Mouse (Mus musculus) liver, embryonic 14.5 days (tissue): ENCODE data around the gene Tmub2. TPM values are rescaled to one million over a fixed set of nuclear protein-coding genes. Genes with fewer than 3 reads are reported as not detected.

Experiments used
- ATAC-seq: fragments of 200-750 bp; cut with Nextera tagmentation; 2 replicates; pipeline ENCODE4 v1.8.0; 2017; ENCODE audit warnings: moderate number of reproducible peaks, mild to moderate bottlenecking, moderate library complexity; ENCODE audit not compliant: insufficient read depth
- DNase-seq, 3 experiments: peaks; one replicate each; pipeline ENCODE4 v3.0.0-alpha.2; 2012 to 2013; ENCODE audit warnings: low read depth in 3 of 3, low spot score in 3 of 3
- H3K27ac ChIP-seq: fragments of 300-500 bp; sonication (generic); 2 replicates; pipeline ENCODE4 v1.5.1; 2014; ENCODE audit warnings: moderate library complexity, mild to moderate bottlenecking, control low read depth, inconsistent platforms
- H3K27me3 ChIP-seq: fragments of 300-500 bp; sonication (generic); 2 replicates; pipeline ENCODE4 v1.6.1; 2014; ENCODE audit warnings: mild to moderate bottlenecking, low read length, moderate library complexity; ENCODE audit not compliant: control insufficient read depth, insufficient read depth
- H3K36me3 ChIP-seq: fragments of 300-500 bp; sonication (generic); replicated peaks from 2 replicates; pipeline ENCODE4 v1.6.1; 2014; ENCODE audit warnings: low read depth; ENCODE audit not compliant: control insufficient read depth, insufficient read depth
- H3K4me1 ChIP-seq, 2 experiments: fragments of 200-500 bp in 1 of 2; fragments of 300-500 bp in 1 of 2; sonication (generic) in 1 of 2; replicated peaks; 2 replicates each; pipeline ENCODE4 v1.6.1; 2012 to 2014; ENCODE audit warnings: antibody characterized with exemption in 1 of 2, inconsistent platforms in 1 of 2, low read length in 1 of 2; ENCODE audit not compliant: control insufficient read depth in 2 of 2, insufficient read depth in 2 of 2
- H3K4me2 ChIP-seq: fragments of 300-500 bp; sonication (generic); 2 replicates; pipeline ENCODE4 v1.6.1; 2014; ENCODE audit warnings: low read depth, mild to moderate bottlenecking, control low read depth, moderate library complexity
- H3K4me3 ChIP-seq, 2 experiments: fragments of 200-500 bp in 1 of 2; fragments of 300-500 bp in 1 of 2; sonication (generic) in 1 of 2; 2 replicates each; pipeline ENCODE4 v1.5.1; 2012 to 2014; ENCODE audit warnings: low read depth in 2 of 2, low read length in 2 of 2, mild to moderate bottlenecking in 2 of 2, control low read depth in 1 of 2, inconsistent platforms in 1 of 2, moderate library complexity in 1 of 2; ENCODE audit not compliant: insufficient read depth in 1 of 2
- H3K9ac ChIP-seq: fragments of 300-500 bp; sonication (generic); replicated peaks from 2 replicates; pipeline ENCODE4 v1.6.1; 2014; ENCODE audit warnings: mild to moderate bottlenecking, control low read depth, moderate library complexity
- H3K9me3 ChIP-seq: fragments of 300-500 bp; sonication (generic); 2 replicates; pipeline ENCODE4 v1.6.1; 2016; ENCODE audit warnings: low read length, mixed read lengths; ENCODE audit not compliant: control insufficient read depth
- CTCF ChIP-seq: IDR thresholded peaks from 2 replicates; pipeline ENCODE4 v1.5.1; 2016; ENCODE audit warnings: antibody characterized with exemption, low read depth, control low read depth
- EP300 ChIP-seq: IDR thresholded peaks from 2 replicates; pipeline ENCODE4 v1.6.1; 2016; ENCODE audit warnings: antibody characterized with exemption, low read depth
- WGBS: fragments of 180-500 bp; shearing (Covaris S2); extraction: QIAGEN DNeasy Blood & Tissue Kit; methylation state at CpG from one replicate; pipeline ENCODE4 v1.1.7; 2014; ENCODE audit not compliant: insufficient replicate concordance; 5-methylcytosine and 5-hydroxymethylcytosine counted together
- polyA plus RNA-seq, 2 experiments: library from polyadenylated mRNA; depleted of rRNA in 1 of 2; stranded (reverse) in 1 of 2; unstranded in 1 of 2; fragments of >200 nt; fragmentation: Nextera tagmentation in 1 of 2; extraction: Ambion mirVana in 1 of 2; gene quantifications; 2 replicates each; pipeline versions ENCODE4 v1.2.1 to v1.2.3; 2012 to 2014

Gene Tmub2
- polyA plus RNA-seq, 2 experiments, result 19.1 to 19.3 TPM

GRCm38 (mm10) chr11:102321931-102322330, 37.2 kb downstream of the Tmub2 start:
- H3K4me3 ChIP-seq, result no peak overlapping the region
- no peak overlapping the region for H3K27ac ChIP-seq
- no peaks in the 10 kb centered on the region; the same call in 1 of the 2 replicates for H3K27me3 ChIP-seq
- no peak for TF ChIP-seq CTCF
- no peak for TF ChIP-seq EP300
- no peak overlapping the region for H3K9ac ChIP-seq
- peaks cover 0 to 8% of the 10 kb centered on the region in 2 experiments; a peak in 2 of 4 replicates for H3K4me1 ChIP-seq
- 73% methylated on average over 6 of the region's 6 CpGs for WGBS
- H3K4me2 ChIP-seq, result no peak overlapping the region
- H3K9me3 ChIP-seq, result no peaks in the 10 kb centered on the region
- DNase-seq (no peak), ATAC-seq (no peak)
- H3K36me3 ChIP-seq, result no peaks in the 10 kb centered on the region

DNA sequence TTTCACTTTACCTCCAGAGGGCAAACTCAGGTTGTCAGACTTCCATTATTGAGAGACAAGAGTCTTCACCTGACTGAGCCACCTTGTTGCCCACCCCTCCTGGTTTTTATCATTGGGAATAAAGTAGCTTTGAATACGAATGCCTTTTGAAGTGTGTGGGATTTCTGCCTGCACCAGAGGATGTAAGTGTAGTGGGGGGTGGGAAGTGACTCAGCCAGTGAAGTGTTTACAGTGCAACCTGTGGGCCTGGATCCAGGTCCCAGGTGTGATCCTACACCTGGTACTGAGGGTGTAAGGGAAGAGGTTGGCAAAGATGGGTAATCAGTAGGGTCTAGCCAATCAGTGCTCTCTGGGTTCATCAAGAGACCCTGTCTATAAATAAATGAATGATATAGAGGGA, 38.8 kb downstream of the Tmub2 start:
- H3K9ac ChIP-seq, result no peak overlapping the region
- H3K36me3 ChIP-seq, result no peaks in the 10 kb centered on the region
- no peak for DNase-seq
- WGBS, result 67% methylated on average over 1 of the region's 1 CpGs
- no peak overlapping the region for H3K4me2 ChIP-seq
- H3K4me1 ChIP-seq, result peaks cover 0 to 8% of the 10 kb centered on the region in 2 experiments; a peak in 2 of 4 replicates
- H3K9me3 ChIP-seq, result no peaks in the 10 kb centered on the region
- TF ChIP-seq EP300, result no peak
- TF ChIP-seq CTCF, result no peak
- H3K4me3 ChIP-seq, result no peak overlapping the region
- H3K27me3 ChIP-seq, result no peaks in the 10 kb centered on the region; the same call in none of the 2 replicates
- ATAC-seq, result no peak
- no peak overlapping the region for H3K27ac ChIP-seq

GRCm38 (mm10) chr11:102327250-102327649, 42.5 kb downstream of the Tmub2 start:
- Histone ChIP-seq H3K4me1 (no peaks in the 10 kb centered on the region), H3K27ac (no peak overlapping the region), H3K9ac (no peak overlapping the region), H3K4me3 (no peak overlapping the region), H3K36me3 (no peaks in the 10 kb centered on the region), H3K27me3 (peaks cover 3% of the 10 kb centered on the region; the same call in 1 of the 2 replicates), H3K4me2 (no peak overlapping the region), H3K9me3 (no peaks in the 10 kb centered on the region)
- 39% methylated on average over 5 of the region's 5 CpGs for WGBS
- no peak for TF ChIP-seq EP300
- no peak for TF ChIP-seq CTCF
- DNase-seq (no peak), ATAC-seq (no peak)

- no peak for ATAC-seq
- Histone ChIP-seq H3K36me3 (no peaks in the 10 kb centered on the region), H3K4me1 (no peaks in the 10 kb centered on the region), H3K27ac (no peak overlapping the region), H3K9ac (no peak overlapping the region), H3K27me3 (peaks cover 3% of the 10 kb centered on the region; the same call in 1 of the 2 replicates), H3K4me3 (no peak overlapping the region), H3K4me2 (no peak overlapping the region), H3K9me3 (no peaks in the 10 kb centered on the region)
- DNase-seq, result no peak
- 60% methylated on average over 7 of the region's 7 CpGs for WGBS
- TF ChIP-seq EP300 (no peak), CTCF (no peak)
Measured at GRCm38 (mm10) chr11:102327839-102328238, 43.1 kb downstream of the Tmub2 start.

DNA sequence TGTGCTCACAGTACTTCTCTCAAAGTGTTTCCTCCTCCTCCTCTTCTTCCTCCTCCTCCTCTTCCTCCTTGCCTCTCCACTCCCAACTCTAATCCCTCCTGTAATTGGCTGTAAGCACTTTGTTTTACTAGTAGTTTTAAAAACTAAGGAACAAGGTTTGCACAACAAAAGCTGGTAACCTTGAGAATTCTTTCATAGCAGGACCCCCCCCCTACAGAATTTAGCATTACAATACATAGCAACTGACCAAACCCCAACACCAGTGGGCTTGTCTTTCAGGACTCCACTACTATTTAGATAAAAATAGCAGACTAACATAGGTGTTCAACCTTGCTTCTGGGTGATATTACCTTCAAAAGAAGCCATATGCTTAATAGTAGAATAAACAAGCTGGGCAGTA, 44.8 kb downstream of the Tmub2 start:
- H3K9me3 ChIP-seq, result no peaks in the 10 kb centered on the region
- TF ChIP-seq CTCF (no peak), EP300 (no peak)
- peaks cover 3% of the 10 kb centered on the region; the same call in 1 of the 2 replicates for H3K27me3 ChIP-seq
- H3K27ac ChIP-seq, result no peak overlapping the region
- H3K4me2 ChIP-seq, result no peak overlapping the region
- H3K36me3 ChIP-seq, result no peaks in the 10 kb centered on the region
- no peak overlapping the region for H3K9ac ChIP-seq
- DNase-seq (no peak), ATAC-seq (no peak)
- no peak overlapping the region for H3K4me3 ChIP-seq
- H3K4me1 ChIP-seq, result no peaks in the 10 kb centered on the region
